Mouse (Mus musculus) MEL (cell line): ENCODE data around the gene Pacsin2.

Experiments used
- CHD2 ChIP-seq: IDR thresholded peaks from 2 replicates; pipeline ENCODE4 v1.6.1; 2011; ENCODE audit warnings: low read length, improper control_type of control experiment
- CTCF ChIP-seq, 3 experiments: IDR thresholded peaks in 2 of 3; conservative IDR thresholded peaks in 1 of 3; 2 replicates each; pipeline ENCODE4 v1.5.1; 2011 to 2012; ENCODE audit warnings: low read length in 3 of 3, low read depth in 2 of 3, mild to moderate bottlenecking in 2 of 3, improper control_type of control experiment in 1 of 3, inconsistent platforms in 1 of 3, mixed read lengths in 1 of 3, moderate library complexity in 1 of 3; ENCODE audit not compliant: control insufficient read depth in 1 of 3, insufficient read depth in 1 of 3, poor library complexity in 1 of 3, severe bottlenecking in 1 of 3
- EP300 ChIP-seq, 2 experiments: IDR thresholded peaks; 2 replicates each; pipeline ENCODE4 v1.6.1; 2011; ENCODE audit warnings: improper control_type of control experiment in 2 of 2, low read length in 2 of 2, low read depth in 1 of 2, mild to moderate bottlenecking in 1 of 2
- MAZ ChIP-seq: IDR thresholded peaks from 2 replicates; pipeline ENCODE4 v1.6.1; 2012; ENCODE audit warnings: low read depth, mild to moderate bottlenecking, inconsistent platforms, low read length, improper control_type of control experiment
- MXI1 ChIP-seq: IDR thresholded peaks from 2 replicates; pipeline ENCODE4 v1.6.1; 2011; ENCODE audit warnings: mild to moderate bottlenecking, low read depth, low read length, improper control_type of control experiment
- POLR2A ChIP-seq, 2 experiments: IDR thresholded peaks; 2 replicates each; pipeline ENCODE4 v1.6.1; 2011 to 2012; ENCODE audit warnings: low read length in 2 of 2, mild to moderate bottlenecking in 2 of 2, control low read depth in 1 of 2, improper control_type of control experiment in 1 of 2, low read depth in 1 of 2, moderate library complexity in 1 of 2; ENCODE audit not compliant: control insufficient read depth in 1 of 2, insufficient read depth in 1 of 2, poor library complexity in 1 of 2
- ZNF384 ChIP-seq: IDR thresholded peaks from 2 replicates; pipeline ENCODE4 v1.6.1; 2012; ENCODE audit warnings: low read depth, mild to moderate bottlenecking, inconsistent platforms, low read length, improper control_type of control experiment

- TF ChIP-seq POLR2A (IDR thresholded peaks at IDR 0.05; ENCODE audit: control insufficient read depth in 1 of 2, insufficient read depth in 1 of 2, low read depth in 1 of 2, low read length in 2 of 2, poor library complexity in 1 of 2) (no peak), MAZ (no peak), CTCF (IDR thresholded peaks at IDR 0.05 in 2 of 3, conservative IDR thresholded peaks at IDR 0.05 in 1 of 3; ENCODE audit: control insufficient read depth in 1 of 3, insufficient read depth in 1 of 3, low read depth in 2 of 3, low read length in 3 of 3, poor library complexity in 1 of 3, severe bottlenecking in 1 of 3) (no peak), ZNF384 (no peak), EP300 (IDR thresholded peaks at IDR 0.05; ENCODE audit: low read depth in 1 of 2, low read length in 2 of 2) (no peak), MXI1 (no peak), CHD2 (no peak)
Measured at GRCm38 (mm10) chr15:83453879-83454278, 10.5 kb downstream of the Pacsin2 start.
